Mouse (Mus musculus) kidney, adult 18-20 months (tissue): ENCODE results near the gene Myb.

Source experiments
- DNase-seq: peaks from one replicate; pipeline ENCODE4 v3.0.0; 2021

The Myb gene

DNA sequence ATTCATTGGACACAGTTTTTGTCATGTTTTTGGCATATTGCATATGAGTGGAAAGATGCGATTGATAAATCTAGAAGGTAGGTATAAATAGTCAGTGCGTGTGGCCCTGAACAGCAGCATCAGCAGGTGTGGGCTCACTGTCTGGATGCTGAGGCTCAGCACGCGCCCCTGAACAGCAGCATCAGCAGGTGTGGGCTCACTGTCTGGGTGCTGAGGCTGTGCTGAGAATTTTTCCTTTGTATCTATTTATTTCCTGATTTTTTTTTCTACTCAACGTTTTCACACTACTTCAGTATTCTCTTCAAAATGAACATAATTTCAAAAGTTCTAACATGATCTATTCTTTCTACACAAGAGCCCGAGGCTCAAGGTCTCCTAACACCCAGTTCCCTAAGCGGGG lies 84.1 kb downstream of the Myb start:
- no peak for DNase-seq

DNA sequence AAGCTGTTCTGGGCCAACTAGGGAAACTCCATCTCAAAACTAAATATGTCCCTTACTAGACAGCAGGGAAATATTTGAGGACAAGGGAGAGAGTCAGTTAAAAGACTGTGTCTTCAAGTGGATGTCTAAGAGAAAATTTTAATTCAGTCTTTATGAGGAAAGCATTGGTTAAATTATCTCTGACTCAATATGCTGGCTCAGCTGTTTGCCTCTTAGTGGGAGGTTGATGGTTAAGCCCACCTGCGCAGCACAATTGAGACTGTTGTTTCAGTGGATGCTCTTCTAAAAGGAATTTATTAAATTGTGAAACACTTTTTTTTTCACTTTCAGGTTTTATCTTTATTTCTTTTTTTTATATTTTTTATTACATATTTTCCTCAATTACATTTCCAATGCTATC lies 84.6 kb downstream of the Myb start:
- no peak for DNase-seq
